Mouse (Mus musculus) gastrocnemius, adult 18-20 months (tissue): ENCODE data around the gene Masp1. TPM values are rescaled to one million over a fixed set of nuclear protein-coding genes. Genes with fewer than 3 reads are reported as not detected.

Experiments
- DNase-seq: peaks from one replicate; pipeline ENCODE4 v3.0.0; 2021; ENCODE audit warnings: low spot score
- total RNA-seq, 2 experiments: library from RNA; stranded (reverse); gene quantifications; 2 replicates each; pipeline ENCODE4 v1.2.3; 2021

The Masp1 gene
- total RNA-seq, 2 experiments from 2014 or later: 9.1 to 17.4 TPM

GRCm38 (mm10) chr16:23513401-23513800 lies 7.2 kb downstream of the Masp1 start:
- DNase-seq: no peak

GRCm38 (mm10) chr16:23511166-23511935 lies 9.3 kb downstream of the Masp1 start:
- no peak for DNase-seq

DNA sequence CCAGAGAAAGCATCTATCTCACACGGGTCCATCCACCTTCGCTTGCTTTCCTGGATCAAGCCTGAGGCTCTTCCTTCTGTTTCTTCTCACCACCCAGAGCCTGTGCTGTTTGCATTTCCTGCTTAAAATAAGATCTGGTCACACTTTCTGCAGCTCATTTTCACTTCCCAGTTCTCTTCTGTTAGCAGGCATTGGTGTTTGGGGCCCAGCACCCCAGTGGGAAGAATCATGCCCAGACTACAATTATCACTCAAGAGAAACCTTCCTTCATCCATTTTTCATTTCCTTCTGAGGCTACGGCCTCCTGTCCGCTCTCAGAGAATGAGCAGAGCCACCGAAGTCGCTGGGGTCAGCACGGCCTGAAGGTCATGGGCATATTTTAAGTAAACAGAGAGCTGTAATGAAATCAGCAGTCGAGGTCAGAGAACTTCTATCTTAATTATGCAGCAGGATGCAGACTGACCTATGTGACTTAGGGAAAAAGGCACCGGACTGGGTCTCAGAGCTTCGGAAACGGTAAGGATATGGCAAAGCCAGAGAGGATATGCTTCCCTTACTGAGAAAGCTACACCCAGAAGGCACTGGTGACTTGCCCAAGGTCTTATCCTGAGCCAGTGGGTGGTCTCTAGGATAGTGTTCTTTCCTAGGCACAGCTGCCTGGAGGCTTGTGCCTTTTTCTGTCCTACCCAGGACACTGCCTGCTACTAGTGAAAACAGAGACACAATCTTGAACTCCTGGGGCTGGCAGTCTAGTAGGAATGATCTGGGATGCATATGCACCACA lies 14.5 kb downstream of the Masp1 start:
- DNase-seq: no peak

GRCm38 (mm10) chr16:23504320-23504744 lies 16.3 kb downstream of the Masp1 start:
- DNase-seq: no peak

- no peak for DNase-seq
Observed at GRCm38 (mm10) chr16:23503351-23503750, 17.3 kb downstream of the Masp1 start.

DNA sequence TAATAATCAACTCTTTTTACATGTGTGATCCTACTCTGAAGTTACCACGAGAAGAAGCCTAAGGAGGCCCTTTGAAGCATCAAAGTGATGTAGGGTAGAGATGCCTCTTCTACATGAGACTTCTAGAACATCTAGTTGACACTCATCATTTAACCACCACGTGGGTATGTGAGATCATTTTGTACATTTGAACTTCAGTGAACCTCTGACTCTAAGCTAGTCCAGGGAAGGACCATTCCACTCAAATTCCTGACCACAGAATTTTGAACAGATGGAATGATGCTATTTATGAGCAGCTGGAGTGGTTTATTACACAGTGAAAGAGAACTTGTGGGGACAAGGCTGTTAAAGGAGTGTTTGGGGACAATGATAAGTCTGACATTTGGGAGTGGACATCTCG lies 18.1 kb downstream of the Masp1 start:
- no peak for DNase-seq

DNA sequence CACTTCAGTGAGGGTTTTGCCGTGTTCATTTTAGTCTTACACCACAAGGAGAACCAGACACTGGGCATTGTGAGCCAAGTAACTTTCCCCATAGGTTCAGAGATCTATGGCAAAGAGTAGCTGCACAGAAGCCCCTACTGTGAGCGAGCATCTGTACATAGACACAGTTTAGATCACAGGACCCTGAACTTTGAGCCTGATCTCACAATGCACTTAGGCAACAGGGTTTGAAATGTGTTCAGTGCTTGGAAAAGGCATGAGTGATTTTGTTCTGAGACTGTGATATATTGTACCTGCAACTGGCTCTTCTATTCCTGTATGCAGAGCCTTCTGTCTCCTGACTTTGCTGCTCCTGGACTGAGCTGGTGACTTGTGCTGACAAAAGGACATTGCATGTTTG lies 19.3 kb downstream of the Masp1 start:
- no peak for DNase-seq

- DNase-seq: no peak
Observed at GRCm38 (mm10) chr16:23500558-23500957, 20.1 kb downstream of the Masp1 start.

DNA sequence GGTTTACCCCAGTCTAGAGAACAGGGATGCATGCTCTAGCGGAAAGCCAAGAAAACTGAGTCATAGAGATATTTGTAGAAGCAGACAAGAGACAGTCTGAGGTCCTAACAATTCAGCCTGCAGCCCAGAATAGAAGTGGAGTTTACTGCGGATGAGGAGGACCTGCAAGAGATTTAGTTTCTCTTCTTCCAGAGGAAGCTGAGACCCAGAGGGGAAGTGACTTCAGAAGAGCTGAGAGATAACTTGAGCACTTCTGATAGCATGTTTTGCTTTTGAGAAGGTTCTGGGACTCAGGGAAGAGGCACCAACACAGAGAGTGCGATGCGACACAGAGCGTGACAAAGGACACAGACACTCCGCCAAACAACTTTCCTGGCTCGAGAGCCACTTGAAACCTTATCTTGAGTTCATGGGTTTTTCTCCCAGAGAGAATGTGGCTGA lies 21.9 kb downstream of the Masp1 start:
- peak; percentile 45 for DNase-seq

GRCm38 (mm10) chr16:23497881-23498280 lies 22.7 kb downstream of the Masp1 start:
- no peak for DNase-seq

DNA sequence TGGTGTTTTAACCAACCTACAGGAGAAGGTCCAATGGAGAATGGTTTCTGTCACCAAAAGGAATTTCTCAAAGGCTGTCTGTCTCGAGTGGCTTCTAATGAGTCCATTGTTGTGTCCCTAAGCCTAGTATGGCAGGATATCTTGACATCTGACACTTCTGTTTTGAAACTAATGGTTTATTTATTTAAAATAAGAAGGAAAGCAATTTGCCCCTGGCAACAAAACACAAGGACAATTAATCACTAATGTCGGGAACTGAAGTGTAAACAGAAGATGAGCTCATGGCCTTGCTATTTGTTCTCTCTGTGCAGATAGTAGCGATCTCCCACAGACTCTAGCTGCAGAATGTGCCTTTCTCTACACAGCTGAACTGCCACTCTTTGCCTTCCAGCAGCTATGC lies 23.2 kb downstream of the Masp1 start:
- no peak for DNase-seq

DNA sequence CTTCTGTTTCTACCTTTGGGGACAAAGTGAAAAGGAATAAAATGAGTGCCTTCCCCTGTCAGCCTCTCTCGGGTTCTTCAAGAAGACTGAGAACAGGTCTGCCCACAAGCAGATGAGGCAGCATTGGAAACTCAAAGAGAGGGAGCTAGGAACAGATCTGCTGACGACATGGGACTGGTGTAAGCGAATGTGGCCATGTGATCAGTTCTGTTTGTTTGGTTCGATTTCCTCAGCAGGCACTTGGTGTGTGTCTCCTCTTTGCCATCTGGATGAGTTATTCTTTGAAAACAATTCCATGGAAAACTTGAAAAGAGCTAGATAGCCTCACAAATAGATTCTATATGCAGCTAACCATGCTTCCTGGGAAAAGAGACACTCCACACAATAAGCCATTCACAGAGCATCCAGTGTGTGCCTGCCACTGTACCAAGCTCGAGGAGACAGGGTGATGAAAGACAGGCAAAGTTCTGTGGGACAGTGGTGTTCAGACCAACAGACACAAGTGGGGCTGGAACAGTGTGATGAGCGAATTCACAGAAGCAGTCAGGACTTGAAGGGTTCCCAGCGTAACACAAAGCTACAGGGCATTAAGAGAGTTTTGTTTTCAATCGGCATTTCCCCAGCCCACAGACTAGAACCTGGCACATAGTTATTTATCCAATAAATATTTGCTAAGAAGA lies 24.2 kb downstream of the Masp1 start:
- DNase-seq: no peak

DNA sequence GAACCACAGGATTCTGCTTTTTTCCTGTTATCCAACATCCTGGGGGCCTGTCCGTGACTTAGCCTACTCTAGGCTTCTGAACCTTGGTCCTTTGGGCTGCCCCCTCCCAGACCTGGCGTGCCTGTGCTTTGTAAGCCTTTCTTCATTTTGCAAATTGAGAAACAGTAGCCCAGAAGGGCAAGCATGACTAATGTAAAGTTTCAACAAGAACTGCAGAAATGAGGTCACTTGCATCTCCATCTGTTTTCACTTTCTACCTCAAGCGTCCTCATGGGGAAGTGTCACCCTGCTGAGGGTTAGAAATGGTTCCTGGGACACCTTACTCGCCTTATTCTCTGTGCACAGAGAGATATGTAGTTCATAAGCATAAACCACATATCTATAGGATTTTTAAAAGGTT lies 27.8 kb downstream of the Masp1 start:
- DNase-seq: no peak

DNA sequence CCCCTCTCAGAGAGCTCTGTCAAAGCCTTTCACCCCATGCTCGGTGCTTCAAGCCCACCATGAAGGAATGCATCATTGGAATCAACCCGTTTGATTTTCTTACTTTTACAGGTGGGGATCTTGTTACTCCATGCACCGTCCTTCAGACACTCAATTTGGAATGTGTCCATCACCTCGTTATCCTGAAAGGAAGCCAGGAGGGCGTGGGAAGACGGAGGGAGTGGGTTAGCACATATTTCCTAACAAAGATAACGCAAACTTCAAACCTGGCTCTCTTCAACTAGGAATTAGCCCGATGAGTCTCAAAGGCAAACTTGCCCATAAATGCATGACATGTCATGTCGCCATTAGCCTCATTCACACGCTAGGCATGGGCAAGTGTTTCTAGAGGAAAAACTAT lies 37.3 kb downstream of the Masp1 start:
- no peak for DNase-seq

GRCm38 (mm10) chr16:23482846-23483245 lies 37.8 kb downstream of the Masp1 start:
- no peak for DNase-seq

GRCm38 (mm10) chr16:23482218-23482617 lies 38.4 kb downstream of the Masp1 start:
- no peak for DNase-seq

DNA sequence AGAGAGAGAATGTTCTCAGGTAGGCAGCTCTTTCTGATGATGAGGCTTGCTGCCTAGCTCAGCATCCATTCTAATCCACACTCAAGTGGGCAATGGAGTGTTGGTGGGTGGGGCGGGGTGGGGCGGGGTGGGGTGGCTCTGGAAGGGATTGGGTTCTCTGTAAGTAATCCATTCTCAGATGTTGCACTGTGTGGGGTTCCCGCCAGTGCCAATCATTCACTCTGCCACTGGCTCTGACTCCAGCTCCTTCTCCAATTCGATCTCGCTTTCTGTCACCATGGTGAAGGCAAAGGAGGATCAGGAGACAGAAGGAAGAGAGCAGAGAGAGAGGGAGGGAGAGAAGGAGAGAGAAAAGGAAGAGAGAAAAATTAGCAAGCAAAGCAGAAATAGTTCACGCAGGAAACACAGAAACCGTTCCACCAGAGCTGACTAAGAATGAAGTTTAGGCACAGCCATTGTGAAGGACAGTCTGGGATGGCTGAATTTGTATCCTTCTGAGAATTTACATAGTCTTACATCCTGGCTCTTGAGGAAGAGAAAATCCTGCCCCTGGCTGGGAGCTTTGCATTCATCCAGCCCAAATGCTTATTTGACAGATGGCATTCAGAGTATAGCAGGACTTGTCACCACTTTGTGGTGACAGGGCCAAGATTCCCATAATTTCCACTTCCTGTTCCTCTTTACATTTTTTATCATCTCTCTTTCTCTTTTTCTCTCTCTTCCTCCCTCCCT lies 40.6 kb downstream of the Masp1 start:
- DNase-seq: no peak

- DNase-seq: no peak
Observed at GRCm38 (mm10) chr16:23476598-23476997, 44.0 kb downstream of the Masp1 start.

- no peak for DNase-seq
Observed at GRCm38 (mm10) chr16:23475651-23476050, 45.0 kb downstream of the Masp1 start.

- no peak for DNase-seq
Observed at GRCm38 (mm10) chr16:23472046-23472445, 48.6 kb downstream of the Masp1 start.

- no peak for DNase-seq
Observed at GRCm38 (mm10) chr16:23471551-23471950, 49.1 kb downstream of the Masp1 start.
